Mouse (Mus musculus) testis, adult 2 months (tissue): Measurements from ENCODE around the gene Serac1.

ENCODE experiments used
- CTCF ChIP-seq: fragments of 200-500 bp; IDR thresholded peaks from 2 replicates; pipeline ENCODE4 v1.5.1; 2012; ENCODE audit warnings: low read depth, mild to moderate bottlenecking, inconsistent platforms, low read length, moderate library complexity; ENCODE audit not compliant: control insufficient read depth, insufficient read depth, insufficient replicate concordance
- POLR2A ChIP-seq: fragments of 200-500 bp; IDR thresholded peaks from 2 replicates; pipeline ENCODE4 v1.6.1; 2012; ENCODE audit warnings: low read depth, mild to moderate bottlenecking, inconsistent platforms, low read length, moderate library complexity; ENCODE audit not compliant: control insufficient read depth

DNA sequence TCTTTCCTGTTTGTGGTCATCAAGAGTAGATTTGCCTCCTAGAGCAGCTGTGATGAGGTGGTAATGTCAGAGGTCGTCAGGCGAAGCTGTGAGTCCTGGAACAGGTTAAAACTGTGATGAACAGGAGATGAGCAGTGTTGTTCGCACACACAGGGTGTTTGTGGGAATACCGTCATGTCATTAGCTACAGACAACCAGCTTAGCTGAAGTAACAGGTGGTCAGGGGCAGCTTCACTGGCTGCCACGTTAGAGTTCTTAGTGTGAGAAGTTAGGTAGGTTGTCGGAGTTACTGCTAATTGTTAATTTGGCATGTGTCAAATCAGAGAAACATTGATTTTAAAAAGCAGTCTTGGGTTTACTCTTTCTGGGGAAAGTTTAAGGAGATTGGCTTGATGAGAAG is 34.1 kb upstream of the Serac1 start:
- TF ChIP-seq CTCF (no peak), POLR2A (no peak)
